Mouse (Mus musculus) brain, adult 10 weeks (tissue): ENCODE measurements around the gene Exosc3. TPM values are rescaled to one million over a fixed set of nuclear protein-coding genes. Genes with fewer than 3 reads are reported as not detected.

Source experiments
- polyA plus RNA-seq: library from polyadenylated mRNA; stranded (reverse); fragments of 350-450 nt; fragmentation: Illumina TruSeq; extraction: RNeasy Lipid Tissue Mini Kit (QIAGEN cat#74804); gene quantifications from one replicate; pipeline ENCODE4 v1.2.3, GENCODE M21; 2015; ENCODE audit warnings: low read depth, low replicate concordance

Exosc3 gene
- 14.4 TPM for polyA plus RNA-seq

DNA sequence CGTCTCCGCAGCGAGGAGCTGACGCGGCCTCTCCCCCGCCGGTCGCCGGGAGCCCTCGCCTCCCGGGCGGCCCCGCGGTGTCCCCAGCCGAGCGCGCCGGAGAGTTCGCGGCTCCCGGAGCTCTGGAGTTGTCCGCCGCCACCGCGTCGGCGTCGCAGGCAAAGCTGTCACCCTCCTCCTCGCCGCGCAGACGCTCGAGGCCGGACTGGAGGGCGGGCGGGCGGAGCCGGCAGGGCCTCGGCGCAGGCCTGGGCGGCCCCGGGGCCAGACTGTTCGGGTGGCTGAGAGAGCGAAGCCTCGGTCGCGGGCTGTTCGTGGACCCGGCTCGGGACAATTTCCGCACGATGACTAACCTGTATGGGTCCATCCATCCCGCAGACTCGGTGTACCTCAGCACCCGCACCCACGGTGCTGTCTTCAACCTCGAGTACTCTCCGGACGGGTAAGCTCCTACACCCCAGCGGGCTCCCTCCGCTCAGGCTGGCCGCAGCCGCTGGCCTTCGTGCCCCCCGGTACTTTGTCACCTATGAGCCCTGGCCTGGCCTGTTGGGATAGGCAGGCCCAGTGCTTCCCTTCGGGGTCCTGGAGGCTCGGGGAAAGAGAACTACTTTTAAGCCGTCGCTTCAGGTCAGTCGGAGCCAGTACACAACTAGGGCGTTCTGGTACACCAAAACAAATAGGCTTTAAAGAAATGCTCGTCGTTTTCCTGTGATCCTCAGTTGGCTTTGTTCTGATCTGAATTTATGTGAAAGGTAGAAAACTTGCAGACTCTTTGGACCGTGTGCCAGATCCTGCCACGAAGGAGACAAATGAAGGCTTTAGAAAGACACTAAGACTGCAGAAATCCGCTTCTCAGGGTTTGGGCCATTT lies at the start of gene Exosc3:
Gene Exosc3 (minus strand): TSS at position 447 of the 870 bp plus-strand sequence.

DNA sequence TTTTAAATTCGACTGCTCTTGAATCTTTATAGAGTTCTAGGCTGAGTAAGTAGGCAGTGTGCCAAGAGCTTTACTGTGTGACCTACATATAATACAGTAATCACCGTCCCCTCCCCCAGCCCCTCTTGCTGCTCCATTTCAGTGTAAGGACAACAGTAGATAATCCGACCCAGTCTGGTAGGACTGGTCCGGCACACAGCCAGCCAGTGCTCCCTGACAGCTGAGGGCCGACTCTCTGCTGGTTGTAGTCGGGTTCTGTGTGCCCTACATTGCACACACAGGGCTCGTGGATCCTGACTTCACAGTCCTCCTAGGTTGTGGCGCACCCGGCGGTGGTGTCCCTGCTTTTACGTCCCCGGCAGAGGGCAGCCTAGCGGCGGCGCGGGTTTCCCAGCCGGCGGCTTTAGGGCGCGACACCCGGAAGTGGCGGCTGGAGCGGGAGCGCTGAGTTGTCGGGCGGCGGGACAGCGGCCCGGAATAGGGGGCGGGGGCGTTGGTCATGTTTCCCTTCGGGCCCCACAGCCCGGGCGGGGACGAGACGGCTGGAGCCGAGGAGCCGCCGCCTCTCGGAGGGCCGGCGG lies 773 bp downstream of the Exosc3 start, which contains the start of gene Dcaf10:
Gene Dcaf10 (plus strand): TSS at position 433 of the 581 bp plus-strand sequence.

DNA sequence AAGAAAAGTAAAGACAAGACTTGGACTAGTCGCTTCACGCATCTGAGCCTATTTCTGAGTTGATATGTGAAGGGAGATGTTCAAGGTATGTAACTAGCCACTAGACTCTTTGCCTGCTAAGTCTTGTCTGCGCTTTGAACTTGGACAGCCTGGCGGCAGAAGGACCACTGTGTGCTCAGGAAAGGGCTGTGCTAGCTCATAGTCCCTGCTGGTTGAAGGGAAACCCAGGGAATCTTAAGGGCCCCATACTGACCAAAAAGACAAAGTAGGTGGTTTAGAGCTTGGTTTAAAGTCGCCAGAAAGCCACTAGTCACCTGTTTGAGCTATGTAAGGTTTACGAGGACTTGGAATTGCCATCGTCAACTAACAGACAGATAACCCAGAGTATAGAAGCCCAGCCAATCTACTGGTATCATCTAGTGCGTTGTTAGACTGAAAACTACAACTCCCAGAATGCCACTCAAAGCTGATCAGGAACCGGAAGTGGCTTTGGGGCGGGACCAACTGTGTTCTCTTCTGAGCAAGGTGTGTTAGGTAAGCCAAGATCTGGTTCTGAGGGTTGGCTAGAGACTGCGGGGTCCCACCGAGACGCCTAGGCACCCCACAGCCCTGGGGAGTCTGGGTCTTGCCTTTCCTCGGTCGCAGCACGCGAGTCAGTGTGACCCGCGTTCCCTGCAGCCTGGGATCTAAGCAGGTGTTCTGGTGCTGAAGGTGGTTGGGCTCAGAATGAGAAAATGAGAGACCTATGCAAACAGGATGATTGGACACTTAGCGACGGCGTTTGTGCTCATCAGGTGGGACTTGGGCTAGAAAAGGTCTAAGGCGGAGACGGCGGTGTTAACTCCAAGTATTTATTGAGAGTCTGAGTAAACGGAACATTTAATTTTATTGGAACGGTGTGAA lies 45.6 kb downstream of the Exosc3 start, which contains the start of gene Trmt10b:
Gene Trmt10b (plus strand): TSS at position 466 of the 903 bp plus-strand sequence.

Other genes with a start within 250 kb of the Exosc3 start
- gene Tomm5, start 234.6 kb downstream of the Exosc3 start, polyA plus RNA-seq = 170 TPM
- 8.1 TPM for gene Frmpd1, start 157.9 kb downstream of the Exosc3 start, polyA plus RNA-seq
- gene Trmt10b, start 45.6 kb downstream of the Exosc3 start, polyA plus RNA-seq = 25.1 TPM
- gene Dcaf10, start 631 bp downstream of the Exosc3 start, polyA plus RNA-seq = 11.5 TPM
- 85.8 TPM for gene Slc25a51, start 66.0 kb upstream of the Exosc3 start, polyA plus RNA-seq
- gene Shb, start 189.7 kb upstream of the Exosc3 start, polyA plus RNA-seq = 15.6 TPM